Mouse (Mus musculus) heart, postnatal 36 days (tissue): ENCODE results near the gene BC051019. TPM values are rescaled to one million over a fixed set of nuclear protein-coding genes. Genes with fewer than 3 reads are reported as not detected.

Experiments
- DNase-seq, 2 experiments: peaks; one replicate each; pipeline ENCODE4 v3.0.0; 2021 to 2022
- intact Hi-C: fragments of 180-260 bp; cut with DNase I; formaldehyde crosslinking; loops from one replicate; pipeline ENCODE4 v1.15.1; 2025
- total RNA-seq, 2 experiments: library from RNA; stranded (reverse); gene quantifications; 2 replicates each; pipeline ENCODE4 v1.2.3; 2021

The BC051019 gene
- total RNA-seq, result not detected

DNA sequence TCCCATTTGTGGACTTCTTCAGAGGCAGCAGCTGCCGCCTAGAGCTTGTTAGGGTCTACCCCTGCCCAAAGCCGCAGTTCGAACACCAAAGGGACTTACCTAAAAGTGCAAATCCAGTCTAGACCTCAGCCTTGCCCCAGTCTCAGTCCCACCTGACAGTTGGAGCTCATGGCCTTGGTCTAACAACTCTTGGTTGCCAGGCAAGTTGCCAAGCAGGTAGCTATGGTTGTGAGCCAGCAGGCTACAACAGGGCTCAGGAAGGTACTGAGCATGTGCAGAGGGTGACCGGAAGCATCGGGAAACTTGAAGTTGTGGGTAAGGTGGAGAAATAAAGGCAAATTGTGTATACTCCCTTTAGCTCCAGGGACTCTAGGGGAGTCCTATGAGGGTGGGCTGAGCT is at the start of gene BC051019:
Gene BC051019 (minus strand): TSS at position 154 of the 400 bp plus-strand sequence.
- no peak for DNase-seq
- intact Hi-C loops, result no loop called here

DNA sequence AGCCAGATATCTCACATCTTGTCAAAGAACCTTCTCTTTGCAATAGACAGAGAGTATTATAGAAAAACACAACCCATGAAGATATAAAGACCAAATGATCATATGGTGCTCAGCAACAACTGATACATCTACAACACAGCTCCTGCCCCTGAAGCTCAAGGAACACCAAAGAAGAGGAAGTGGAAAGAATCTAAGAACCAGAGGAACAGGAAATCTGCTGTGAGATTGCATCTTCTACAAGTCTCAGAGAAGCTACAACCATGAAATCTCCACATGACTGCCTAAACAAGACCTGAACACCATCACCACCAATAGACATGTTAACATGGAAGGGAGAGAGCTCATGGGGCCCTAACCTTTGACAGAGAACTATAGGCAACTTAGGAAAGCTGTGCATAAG is 48.6 kb upstream of the BC051019 start:
- no peak for DNase-seq
- intact Hi-C loops, result no loop called here

DNA sequence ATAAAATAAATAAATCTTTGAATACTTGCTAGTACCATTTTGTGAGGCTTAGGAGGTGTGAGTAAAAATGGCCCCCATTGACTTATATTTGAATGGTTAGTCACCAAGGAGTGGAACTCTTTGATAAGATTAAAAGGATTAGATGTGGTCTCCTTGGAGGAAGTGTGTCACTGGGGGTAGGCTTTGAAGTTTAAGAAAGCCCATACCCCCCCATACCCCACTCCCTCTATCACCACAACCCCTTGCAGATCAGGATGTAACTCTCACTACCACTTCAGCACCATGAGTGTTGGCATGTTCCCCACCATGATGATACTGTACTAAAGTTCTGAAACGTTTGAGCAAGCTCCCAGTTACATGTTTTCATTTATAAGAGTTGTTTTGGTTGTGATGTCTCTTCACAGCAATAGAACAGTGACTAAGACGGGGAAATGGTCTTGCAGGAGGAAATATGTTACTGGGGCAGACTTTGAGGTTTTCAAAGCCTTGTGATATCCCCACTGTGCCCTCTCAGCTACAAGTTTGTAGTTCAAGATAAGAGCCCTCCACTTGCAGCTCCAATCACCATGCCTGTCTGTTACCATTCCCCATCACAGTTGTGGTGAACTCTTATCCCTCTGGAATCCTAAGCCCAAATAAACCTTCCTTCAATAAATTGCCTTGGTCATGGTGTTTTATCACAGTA is 45.2 kb upstream of the BC051019 start:
- intact Hi-C loops, result loop anchor here (5.0 kb wide), 1 partner anchor 527 kb away; no protein-coding TSS in a partner anchor
- no peak for DNase-seq

DNA sequence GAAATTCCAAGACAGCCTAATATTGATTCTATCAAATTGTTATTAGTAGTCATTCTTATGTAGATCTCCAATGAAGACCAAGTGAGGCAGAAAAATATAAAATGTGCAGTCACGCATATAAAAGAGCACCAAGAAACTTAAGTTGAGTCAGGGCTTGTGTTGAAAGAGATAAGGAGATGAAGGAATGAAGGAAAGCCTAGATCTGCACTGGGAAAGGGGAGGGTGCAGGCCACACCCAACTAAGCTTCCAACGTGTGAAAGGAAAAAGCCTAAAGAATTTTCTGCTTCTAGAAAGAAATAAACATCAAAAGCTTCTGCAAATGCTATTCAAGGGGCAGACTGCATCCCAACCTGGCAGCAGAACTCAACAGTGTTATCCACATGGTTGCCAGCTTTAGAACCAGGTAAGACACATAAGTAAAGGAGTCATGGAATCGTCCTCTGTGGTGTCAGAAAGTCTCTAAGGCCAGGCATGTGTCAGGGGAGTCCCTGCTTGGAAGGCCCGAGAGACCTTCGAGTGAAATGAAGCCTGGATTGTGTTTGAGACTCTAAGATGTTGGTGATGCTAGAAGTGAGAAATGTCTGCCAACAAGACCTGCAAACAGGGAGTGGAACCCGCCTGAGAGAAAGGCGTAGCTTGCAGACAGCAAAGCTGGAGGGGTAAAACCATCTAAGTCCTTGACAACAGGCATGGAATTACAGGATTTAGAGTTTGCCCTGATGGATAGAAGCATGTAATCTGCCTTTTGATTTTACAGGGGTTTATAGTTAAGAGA is 44.1 kb upstream of the BC051019 start:
- DNase-seq, result no peak
- intact Hi-C loops, result loop anchor here (5.0 kb wide), 1 partner anchor 525 kb away; no protein-coding TSS in a partner anchor

DNA sequence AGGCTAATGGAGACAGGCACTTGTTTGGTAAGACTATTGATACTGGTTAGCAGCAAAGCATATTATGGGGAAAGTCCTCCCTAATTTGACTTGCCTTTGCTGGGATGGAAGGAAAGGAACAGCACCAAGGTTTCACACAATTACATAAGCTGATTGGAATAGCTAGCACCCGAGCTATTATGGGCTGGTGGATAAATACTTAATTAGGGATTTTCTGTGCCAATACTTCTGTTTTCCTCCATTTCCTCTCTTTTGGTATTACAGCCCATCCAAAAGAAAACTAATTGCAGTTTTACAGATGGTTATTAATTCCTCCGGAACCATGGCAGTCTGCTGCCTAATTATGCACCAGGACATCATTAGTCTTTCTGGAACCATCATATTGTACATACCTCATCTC is 40.4 kb upstream of the BC051019 start:
- DNase-seq, result no peak
- intact Hi-C loops, result no loop called here

DNA sequence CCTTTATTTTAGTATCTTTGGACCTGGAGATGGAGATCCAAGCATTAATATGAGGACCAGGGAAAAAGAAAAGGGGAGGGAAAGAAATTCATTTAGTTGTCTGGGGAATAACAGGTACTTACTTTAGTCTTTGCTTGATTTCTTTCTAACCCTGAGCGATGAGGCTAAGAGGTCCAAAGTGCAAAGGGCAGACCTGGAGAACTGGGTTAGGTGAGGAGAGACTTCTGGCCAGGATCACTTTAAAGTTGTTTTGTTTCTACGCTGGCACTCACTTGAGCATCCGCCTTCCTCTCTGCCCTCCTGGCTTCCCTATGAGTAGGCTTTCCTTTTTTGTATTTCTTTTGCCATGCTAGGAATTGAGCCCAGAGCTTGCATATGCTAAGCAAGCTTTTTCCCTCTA is 32.6 kb upstream of the BC051019 start:
- intact Hi-C loops, result no loop called here
- DNase-seq, result no peak

DNA sequence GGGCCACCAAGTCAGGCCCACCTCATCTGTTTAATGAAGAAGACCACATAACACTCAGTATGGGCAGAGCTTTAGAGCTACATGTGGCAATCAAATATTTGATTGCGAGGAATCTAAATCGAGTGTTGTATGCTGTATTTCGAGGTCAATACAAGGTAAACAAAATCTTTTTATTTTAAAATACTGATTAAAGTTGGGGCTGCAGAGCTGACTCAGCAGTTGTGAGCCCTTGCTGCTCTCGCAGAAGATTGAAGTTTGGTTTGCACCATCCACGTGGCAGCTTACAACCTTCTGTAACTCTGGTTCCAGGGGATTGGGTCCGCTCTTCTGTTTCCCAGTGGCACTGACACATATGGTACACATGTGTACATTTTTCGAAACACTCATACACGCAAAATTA is 30.4 kb upstream of the BC051019 start:
- DNase-seq, result no peak
- intact Hi-C loops, result no loop called here

DNA sequence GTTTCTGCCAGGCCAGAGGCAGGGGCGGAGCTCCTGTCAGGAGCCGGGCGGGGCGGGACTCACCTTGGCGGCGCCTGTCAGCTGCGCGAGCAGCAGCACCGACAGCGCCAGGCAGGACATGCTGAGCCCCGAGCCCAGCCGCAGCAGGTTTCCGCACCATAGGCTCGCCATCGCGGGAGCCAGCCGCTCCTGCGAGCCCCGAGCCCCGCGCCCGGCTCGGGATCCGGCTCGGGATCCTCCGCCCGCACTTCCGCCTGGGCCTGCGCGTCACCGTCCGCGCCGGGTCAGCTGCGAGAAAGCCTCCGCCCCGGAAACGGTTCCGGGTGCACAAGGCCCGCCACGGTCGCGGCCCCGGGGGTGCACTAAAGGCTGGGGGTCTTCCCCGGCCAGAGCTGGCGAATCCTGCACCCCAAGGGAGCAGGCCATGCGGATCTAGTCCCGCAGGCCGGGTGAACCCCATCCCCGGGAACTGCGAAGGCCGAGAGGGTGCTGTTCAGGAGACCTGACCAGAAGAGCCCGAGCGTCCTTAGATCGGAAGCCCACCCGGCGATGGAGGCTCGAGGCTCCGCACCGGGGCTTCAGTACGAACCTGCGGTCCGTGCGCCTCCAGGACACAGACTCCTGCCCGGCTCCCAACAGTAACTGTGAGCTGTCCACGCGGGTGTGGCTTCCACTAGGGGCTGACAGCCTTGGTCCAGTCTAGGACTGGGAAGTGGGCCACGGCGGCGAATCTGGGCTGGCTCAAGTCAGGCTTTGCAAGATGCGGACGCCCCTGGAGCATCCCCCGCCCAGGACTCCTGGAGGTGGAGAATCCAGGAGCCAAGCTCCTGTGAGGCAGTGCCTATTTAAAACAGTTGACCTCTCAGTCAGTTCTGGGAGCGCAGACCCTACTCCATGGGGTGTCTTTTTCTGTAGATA is 28.6 kb upstream of the BC051019 start, which contains the start of gene Tmem9b:
Gene Tmem9b (minus strand): TSS at position 868 of the 918 bp plus-strand sequence.
- intact Hi-C loops, result no loop called here
- DNase-seq, result peak; percentile 81 to 91

DNA sequence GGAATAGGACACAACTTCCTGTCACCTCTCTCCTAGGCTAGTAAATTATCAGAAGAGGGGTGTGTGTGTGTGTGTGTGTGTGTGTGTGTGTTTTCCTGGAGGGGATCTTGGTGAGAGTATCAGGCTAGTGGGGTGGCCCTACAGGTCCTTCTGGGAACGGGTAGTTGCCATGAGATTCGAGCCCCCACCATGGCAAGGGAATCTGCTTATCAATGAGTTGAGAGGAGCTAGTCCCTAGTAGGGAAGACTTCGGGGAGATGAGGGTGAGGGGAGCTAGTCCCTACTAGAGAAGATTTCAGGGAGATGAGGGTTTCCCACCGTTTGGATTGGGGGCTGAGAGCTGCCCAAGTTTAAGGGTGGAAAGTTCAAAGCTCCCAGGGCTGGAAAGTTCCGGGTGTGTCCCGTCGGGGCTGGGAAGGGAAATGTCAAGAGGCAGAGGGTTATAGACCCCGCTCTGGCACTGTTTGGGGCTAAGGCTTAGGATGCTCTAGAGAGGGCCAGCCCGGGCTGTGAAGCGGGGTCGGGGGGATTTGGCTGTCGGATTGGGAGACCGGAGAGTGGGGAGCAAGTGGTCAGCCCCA is 27.9 kb upstream of the BC051019 start:
- no peak for DNase-seq
- intact Hi-C loops, result no loop called here

DNA sequence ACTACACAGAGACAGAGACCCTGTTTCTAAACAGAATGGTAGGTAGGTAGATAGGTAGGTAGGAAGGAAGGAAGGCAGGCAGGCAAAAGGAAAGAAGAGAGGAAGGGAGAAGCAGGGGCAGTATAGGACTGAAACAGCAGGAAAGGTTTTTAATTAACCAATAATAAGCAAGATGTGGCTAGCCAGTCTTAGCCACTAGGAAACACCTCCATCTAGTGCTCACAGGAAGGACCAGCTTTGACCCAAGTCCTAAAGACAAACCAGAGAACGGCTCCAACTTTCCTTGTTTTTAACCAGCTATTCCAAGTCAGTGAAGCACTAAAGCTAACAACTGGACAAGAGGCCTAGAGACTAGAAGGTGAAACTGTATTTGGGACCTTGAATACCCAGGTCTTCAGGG is 24.1 kb upstream of the BC051019 start:
- DNase-seq, result no peak
- intact Hi-C loops, result no loop called here

DNA sequence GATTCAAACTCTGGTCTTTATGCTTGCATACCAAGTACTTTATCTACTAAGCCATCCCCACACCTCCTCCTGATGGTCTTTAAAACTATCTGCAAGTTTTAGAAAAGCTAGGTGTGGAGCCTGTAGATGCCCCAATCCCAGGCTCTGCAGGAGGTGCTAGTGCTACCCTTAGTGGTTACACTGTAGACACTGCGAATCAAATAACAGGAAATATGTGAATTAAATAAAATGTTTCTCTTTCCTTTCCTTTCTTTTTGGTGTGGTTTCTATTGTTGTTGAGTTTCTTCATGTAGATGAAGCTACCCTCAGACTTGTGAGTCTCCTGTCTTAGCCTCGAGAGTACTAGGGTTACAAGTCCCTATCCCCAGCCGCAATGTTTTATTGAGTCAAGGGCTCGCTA is 18.1 kb upstream of the BC051019 start:
- intact Hi-C loops, result no loop called here
- no peak for DNase-seq

DNA sequence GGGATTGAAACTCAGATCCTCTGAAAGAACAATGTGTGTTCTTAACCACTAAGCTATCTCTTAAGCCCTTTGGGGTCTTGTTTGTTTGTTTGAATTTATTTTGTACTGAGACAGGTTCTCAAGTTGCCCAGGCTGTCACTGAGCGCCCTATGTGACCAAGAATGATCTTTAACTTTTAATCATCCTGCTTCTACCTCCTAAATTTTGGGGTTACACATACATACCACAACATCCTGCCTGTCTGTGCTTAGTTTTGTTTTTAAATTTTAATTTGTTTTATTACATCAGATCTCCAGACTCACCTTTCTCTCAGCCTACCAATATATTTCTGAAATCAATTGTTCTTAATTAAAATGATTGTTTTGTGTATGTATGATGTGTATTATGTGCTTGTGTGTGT is 17.4 kb upstream of the BC051019 start:
- intact Hi-C loops, result no loop called here
- DNase-seq, result no peak

DNA sequence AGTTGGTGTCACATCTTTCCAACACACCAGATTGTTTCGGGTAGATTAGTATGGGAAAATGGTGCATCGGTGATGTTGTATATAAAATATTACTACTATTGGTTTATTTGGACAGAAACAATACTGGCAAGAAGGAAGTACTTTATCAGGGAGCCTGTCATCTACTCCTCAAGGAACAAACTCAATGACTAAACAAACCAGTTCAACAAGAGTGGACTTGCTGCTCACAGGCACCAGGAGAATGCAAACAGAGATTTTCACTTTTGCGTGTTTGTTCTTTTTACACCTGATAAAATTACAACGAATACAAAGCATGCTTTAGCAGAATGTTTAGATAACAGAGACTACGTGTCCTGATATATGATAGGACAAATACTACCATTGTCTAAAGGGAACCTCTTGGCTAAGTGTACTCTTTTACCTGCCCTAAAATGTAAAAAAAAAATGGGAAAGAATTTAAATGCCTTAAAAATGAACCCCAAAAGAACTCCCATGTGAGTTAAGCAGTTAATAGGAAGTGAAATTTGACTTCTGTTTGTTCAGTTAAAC is 16.2 kb upstream of the BC051019 start:
- DNase-seq, result no peak
- intact Hi-C loops, result no loop called here

DNA sequence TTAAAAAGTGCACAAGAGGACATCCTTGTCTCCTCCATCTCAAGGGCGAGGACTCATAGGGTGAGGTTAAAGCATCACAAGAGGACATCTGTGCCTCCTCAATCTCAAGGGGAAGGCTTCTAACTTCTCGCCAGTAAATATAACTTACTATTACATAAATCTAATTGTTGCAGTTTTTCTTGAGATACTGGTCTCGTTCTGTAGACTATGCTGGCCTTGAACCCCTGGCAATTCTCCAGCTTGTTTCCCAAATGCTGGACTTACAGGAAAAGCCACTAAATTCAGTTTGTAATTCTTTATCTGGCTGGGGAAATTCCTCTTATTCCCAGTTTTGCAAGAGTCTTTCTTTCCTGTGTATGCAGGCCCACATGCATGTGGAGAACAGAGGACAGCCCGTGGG is 11.2 kb upstream of the BC051019 start:
- intact Hi-C loops, result no loop called here

DNA sequence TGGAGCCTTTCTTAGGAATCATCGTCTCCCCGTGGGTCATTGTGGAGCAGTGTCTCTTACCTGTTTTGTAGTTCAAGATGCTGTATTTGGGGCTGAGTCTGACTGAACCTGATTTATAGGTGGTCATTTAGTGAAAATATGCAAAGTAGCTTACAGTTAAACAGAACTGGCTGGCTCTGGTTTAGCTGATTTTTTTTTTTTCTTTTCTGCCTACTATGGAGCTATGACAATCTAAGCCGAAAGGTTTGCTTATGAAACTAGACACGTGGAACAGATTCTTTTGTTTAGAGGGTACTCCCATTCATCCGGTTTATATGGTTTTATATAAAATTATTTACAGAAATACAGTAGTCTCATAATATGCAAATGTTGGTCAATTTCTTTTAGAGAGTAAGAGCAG is 8.0 kb upstream of the BC051019 start, which contains the start of gene Ascl3:
Gene Ascl3 (minus strand): TSS at position 101 of the 400 bp plus-strand sequence.
- DNase-seq, result no peak
- intact Hi-C loops, result no loop called here

More for the DNA sequence above, 11.2 kb upstream of the BC051019 start:
- no peak for DNase-seq

DNA sequence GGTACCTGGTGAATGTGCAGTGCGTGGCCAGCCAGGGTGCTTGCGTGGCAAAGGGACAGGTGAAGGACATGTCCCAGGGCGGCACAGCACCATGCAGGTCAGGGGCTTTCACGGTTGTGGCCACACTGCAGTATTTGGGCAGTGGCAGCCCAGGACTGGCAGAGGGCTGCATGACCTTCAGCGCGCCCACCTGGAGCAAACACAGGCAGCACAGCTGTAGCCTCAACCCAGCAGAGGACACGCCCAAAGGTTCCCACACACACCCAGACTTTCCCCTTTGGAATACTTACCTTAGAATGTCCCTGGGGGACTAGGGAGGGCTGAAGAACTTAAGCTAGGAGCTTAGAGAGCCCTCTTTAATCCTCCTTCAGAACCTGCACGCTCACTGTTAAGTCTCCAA is 536 bp downstream of the BC051019 start:
- no peak for DNase-seq
- intact Hi-C loops, result no loop called here

DNA sequence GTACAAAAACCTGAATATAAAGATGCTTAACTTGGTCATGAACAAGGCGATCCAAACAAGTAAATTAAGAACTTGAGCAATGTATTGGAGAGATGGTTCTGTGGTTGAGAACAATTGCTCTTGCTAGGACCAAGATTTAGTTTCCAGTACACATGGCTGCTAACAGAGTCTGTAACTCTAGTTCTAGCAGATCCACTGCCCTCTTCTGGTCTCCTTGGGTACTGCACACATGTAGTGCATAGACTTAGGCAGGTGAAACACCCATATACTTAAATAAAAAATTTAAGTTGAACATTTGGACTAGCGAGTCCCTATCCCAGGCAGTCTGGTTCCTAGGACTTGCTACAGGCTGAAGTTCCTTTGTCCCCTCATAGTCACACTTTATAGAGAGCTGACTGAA is 1.0 kb downstream of the BC051019 start:
- intact Hi-C loops, result no loop called here
- no peak for DNase-seq

DNA sequence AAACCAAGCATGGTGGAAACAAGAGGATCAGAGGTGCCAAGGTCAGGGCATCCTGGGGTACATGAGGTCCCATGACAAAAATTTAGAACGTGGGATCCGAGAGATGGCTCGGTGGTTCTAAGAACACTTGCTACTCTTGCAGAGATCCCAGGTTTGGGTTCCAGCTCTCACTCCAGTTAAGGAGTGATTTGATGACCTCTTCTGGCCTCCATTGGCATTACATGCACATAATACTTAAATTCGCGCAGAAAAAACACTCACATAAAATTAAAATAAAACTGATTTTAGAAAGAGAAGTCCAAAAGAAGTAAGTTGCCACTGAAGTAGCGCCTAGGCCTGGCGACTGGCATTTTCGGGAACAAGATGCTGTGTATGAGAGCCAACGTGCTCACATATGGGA is 4.4 kb downstream of the BC051019 start:
- intact Hi-C loops, result loop anchor here (5.0 kb wide), 1 partner anchor 87 kb away; no protein-coding TSS in a partner anchor
- DNase-seq, result peak; percentile 28 to 35

DNA sequence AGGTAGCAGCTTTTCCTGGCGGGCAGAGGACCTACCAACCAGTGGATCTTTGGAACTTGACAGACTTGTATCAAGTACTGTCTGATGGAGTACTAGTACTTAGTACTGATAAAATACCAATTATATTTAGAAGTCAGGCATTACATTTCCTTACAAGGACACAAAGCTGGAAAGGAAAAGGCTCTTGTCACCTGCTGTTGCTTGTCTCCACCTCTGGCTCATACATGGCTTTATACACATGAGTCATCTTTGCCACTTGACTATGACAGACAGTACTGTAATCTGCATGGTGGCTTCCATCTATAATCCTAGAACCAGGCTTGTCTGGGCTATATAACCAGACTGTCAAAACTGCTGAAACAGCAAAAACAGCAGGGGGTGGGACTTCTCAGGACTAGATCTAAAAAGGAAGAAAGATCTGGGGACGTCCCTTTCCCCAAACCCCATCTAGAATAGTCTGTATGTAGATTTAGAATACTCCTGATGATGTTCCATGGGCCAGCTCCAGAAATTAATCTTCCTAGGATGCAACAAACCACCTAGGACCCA is 10.1 kb downstream of the BC051019 start:
- intact Hi-C loops, result no loop called here
- DNase-seq, result no peak

DNA sequence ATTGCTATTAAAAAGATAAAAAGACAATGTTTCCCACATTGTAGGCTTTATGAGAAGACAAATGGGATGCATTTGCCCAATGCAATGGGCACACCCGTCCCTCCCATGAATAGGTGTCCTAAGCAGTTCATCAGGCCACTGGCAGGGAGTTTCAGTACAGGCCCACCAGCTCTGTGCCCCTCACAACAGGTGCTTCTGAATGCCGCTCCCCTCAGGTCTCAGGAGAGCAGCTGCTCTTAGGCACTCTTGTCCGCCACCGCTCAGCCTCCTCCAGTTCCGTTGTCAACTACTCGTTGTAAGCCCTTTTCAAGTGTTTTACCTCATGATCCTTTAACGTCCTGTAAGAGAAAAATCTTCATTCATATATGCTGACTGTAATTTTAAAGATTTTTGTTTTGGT is 11.5 kb downstream of the BC051019 start:
- no peak for DNase-seq
- intact Hi-C loops, result no loop called here
